10 mouse cellular contexts compared by ENCODE assay signal in the genomic region with DNA sequence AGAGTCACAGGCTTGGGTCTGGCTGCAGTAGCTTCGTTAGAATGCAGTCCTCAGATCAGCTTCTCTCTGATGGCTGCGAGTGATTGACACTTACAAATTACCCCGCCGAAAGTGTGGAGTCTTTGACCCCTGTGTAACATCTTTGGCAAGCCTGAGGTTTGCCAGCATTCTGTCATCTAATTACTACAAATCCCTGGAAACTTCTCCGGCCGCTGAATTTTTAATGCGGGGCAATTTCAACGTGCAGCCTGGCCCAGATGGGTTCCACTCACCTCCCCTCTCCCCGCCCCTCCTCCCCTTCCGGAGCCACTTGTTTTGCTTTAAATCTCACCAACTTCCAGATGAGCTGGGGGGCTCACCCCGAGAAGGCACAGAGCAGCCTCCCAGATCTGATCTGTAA.
A peak's percentile ranks its signal among the peaks of the same experiment; 100 is the strongest.
DNase-seq lines count a peak whose midpoint lies in the region; ATAC-seq lines count a peak whose summit lies in the region.
"Had no signal": no experiment of that assay in that cellular context is flagged by ENCODE, and none has a peak within 500 bp of the region (broad histone marks: within the 10 kb centered on the region; RNA-seq: fewer than 3 reads in every experiment).

No protein-coding gene starts in this region.

- ATAC-seq in liver, embryonic 11.5 days (replicated peaks; ENCODE audit: low FRiP score): no peak
- no peak for ATAC-seq in embryonic facial prominence, embryonic 15.5 days (ENCODE audit: insufficient number of reproducible peaks, low FRiP score, low TSS enrichment, low read depth)
- ATAC-seq in limb, embryonic 11.5 days (ENCODE audit: insufficient number of reproducible peaks, low FRiP score, low TSS enrichment, low read depth): no peak

- no peak overlapping the region for H3K27ac ChIP-seq in liver, embryonic 11.5 days (ENCODE audit: low read depth, low read length)
- H3K27ac ChIP-seq in embryonic facial prominence, embryonic 15.5 days (replicated peaks): no peak overlapping the region
- H3K27ac ChIP-seq in limb, embryonic 11.5 days (replicated peaks; ENCODE audit: low read depth, low read length): no peak overlapping the region
- H3K27ac ChIP-seq: macrophage had no signal

- DNase-seq in liver, embryonic 11.5 days (ENCODE audit: low spot score): no peak
- no peak for DNase-seq in liver
- peak; percentile 33 for DNase-seq in limb, embryonic 11.5 days (ENCODE audit: low spot score)
- DNase-seq in retina, embryonic 14.5 days (ENCODE audit: low spot score): peak; percentile 44
- DNase-seq in cerebellum, adult 9-11 months: no peak
- DNase-seq in layer of hippocampus, postnatal 14 days (ENCODE audit: low spot score in 2 of 2): no peak
- no peak for DNase-seq in right cerebral cortex, adult 2 months (ENCODE audit: low spot score in 2 of 2)
- DNase-seq: thymus, postnatal 25 days had no signal

- no peaks in the 10 kb centered on the region for H3K4me1 ChIP-seq in liver, embryonic 11.5 days (replicated peaks; ENCODE audit: control insufficient read depth, insufficient read depth, low read length)
- H3K4me1 ChIP-seq in embryonic facial prominence, embryonic 15.5 days: peaks cover 17% of the 10 kb centered on the region
- H3K4me1 ChIP-seq in limb, embryonic 11.5 days (ENCODE audit: control insufficient read depth, insufficient read depth, low read length): peaks cover 4% of the 10 kb centered on the region; the same call in 1 of the 2 replicates

- H3K9me3 ChIP-seq in liver, embryonic 11.5 days (ENCODE audit: control insufficient read depth, low read length): no peaks in the 10 kb centered on the region
- no peaks in the 10 kb centered on the region for H3K9me3 ChIP-seq in embryonic facial prominence, embryonic 15.5 days (replicated peaks)
- H3K9me3 ChIP-seq in limb, embryonic 11.5 days (ENCODE audit: control insufficient read depth, low read length): no peaks in the 10 kb centered on the region

- WGBS in liver, embryonic 11.5 days: 13% methylated on average over 11 of the region's 11 CpGs
- 1% methylated on average over 11 of the region's 11 CpGs for WGBS in embryonic facial prominence, embryonic 15.5 days
- WGBS in limb, embryonic 11.5 days: 2% methylated on average over 11 of the region's 11 CpGs

- H3K4me2 ChIP-seq in liver, embryonic 11.5 days: peak overlapping the region; percentile 36; the same call in 1 of the 2 replicates
- peak overlapping the region; percentile 47 for H3K4me2 ChIP-seq in embryonic facial prominence, embryonic 15.5 days (replicated peaks)
- H3K4me2 ChIP-seq in limb, embryonic 11.5 days (ENCODE audit: low read depth, severe bottlenecking): peak overlapping the region; percentile 44

- no peak overlapping the region for H3K9ac ChIP-seq in liver, embryonic 11.5 days (ENCODE audit: low read depth, low read length)
- no peak overlapping the region for H3K9ac ChIP-seq in embryonic facial prominence, embryonic 15.5 days
- H3K9ac ChIP-seq in limb, embryonic 11.5 days (ENCODE audit: low read length): no peak overlapping the region

- no peaks in the 10 kb centered on the region for H3K36me3 ChIP-seq in liver, embryonic 11.5 days (ENCODE audit: control insufficient read depth, insufficient read depth, low read length)
- no peaks in the 10 kb centered on the region for H3K36me3 ChIP-seq in embryonic facial prominence, embryonic 15.5 days
- no peaks in the 10 kb centered on the region for H3K36me3 ChIP-seq in limb, embryonic 11.5 days (ENCODE audit: control insufficient read depth, insufficient read depth, low read length)

- peaks cover 32% of the 10 kb centered on the region for H3K27me3 ChIP-seq in liver, embryonic 11.5 days (replicated peaks; ENCODE audit: control insufficient read depth, insufficient read depth, low read length)
- peaks cover 20% of the 10 kb centered on the region for H3K27me3 ChIP-seq in embryonic facial prominence, embryonic 15.5 days
- H3K27me3 ChIP-seq in limb, embryonic 11.5 days (ENCODE audit: control insufficient read depth, insufficient read depth, low read length): peaks cover 7% of the 10 kb centered on the region; the same call in 1 of the 2 replicates

- H3K4me3 ChIP-seq in liver, embryonic 11.5 days (ENCODE audit: low read depth, low read length): no peak overlapping the region
- peak overlapping the region; percentile 17; the same call in 1 of the 2 replicates for H3K4me3 ChIP-seq in embryonic facial prominence, embryonic 15.5 days (replicated peaks)
- H3K4me3 ChIP-seq in limb, embryonic 11.5 days (ENCODE audit: low read depth, low read length): no peak overlapping the region

Comparison
In these comparisons a context has a peak if more than half of its experiments do, and no peak if none do; other contexts are left out.
1. DNase-seq: peak in limb, embryonic 11.5 days (single experiment) and retina, embryonic 14.5 days (single experiment); none in liver, embryonic 11.5 days (single experiment), liver (single experiment), cerebellum, adult 9-11 months (single experiment), layer of hippocampus, postnatal 14 days (0 of 2) and right cerebral cortex, adult 2 months (0 of 2).
2. Peak in every context shown above with its lines, with median percentiles within 50 percentile points of each other: H3K4me2 ChIP-seq.